Mouse (Mus musculus) MEL (cell line): Measurements from ENCODE around the gene Eif2ak3. TPM values are rescaled to one million over a fixed set of nuclear protein-coding genes. Genes with fewer than 3 reads are reported as not detected.
A peak's percentile ranks its signal among the peaks of the same experiment; 100 is the strongest.

ENCODE experiments used
- DNase-seq: peaks from one replicate; pipeline ENCODE4 v3.0.0; 2011; ENCODE audit warnings: low read depth, low spot score
- H3K27ac ChIP-seq: 2 replicates; pipeline ENCODE4 v1.5.1; 2012; ENCODE audit warnings: low read depth, mild to moderate bottlenecking, control low read depth, low read length, moderate library complexity; ENCODE audit not compliant: control insufficient read depth
- H3K27me3 ChIP-seq, 2 experiments: fragments of 150-350 bp in 1 of 2; sonication (generic) in 1 of 2; 2 replicates each; pipeline ENCODE4 v1.6.1; 2012; ENCODE audit warnings: low read length in 2 of 2, mild to moderate bottlenecking in 2 of 2, improper control_type of control experiment in 1 of 2, moderate library complexity in 1 of 2; ENCODE audit not compliant: insufficient read depth in 2 of 2, control insufficient read depth in 1 of 2
- H3K36me3 ChIP-seq, 2 experiments: 2 replicates each; pipeline ENCODE4 v1.6.1; 2012 to 2014; ENCODE audit warnings: low read length in 2 of 2, improper control_type of control experiment in 1 of 2, inconsistent platforms in 1 of 2, mild to moderate bottlenecking in 1 of 2; ENCODE audit not compliant: insufficient read depth in 2 of 2, control insufficient read depth in 1 of 2
- H3K4me1 ChIP-seq, 2 experiments: fragments of 150-350 bp in 1 of 2; sonication (generic) in 1 of 2; 2 replicates each; pipeline ENCODE4 v1.6.1; 2012; ENCODE audit warnings: low read length in 2 of 2, improper control_type of control experiment in 1 of 2, mild to moderate bottlenecking in 1 of 2; ENCODE audit not compliant: insufficient read depth in 2 of 2, control insufficient read depth in 1 of 2
- H3K4me3 ChIP-seq, 2 experiments: fragments of 150-350 bp in 1 of 2; sonication (generic) in 1 of 2; 2 replicates each; pipeline ENCODE4 v1.5.1; 2012; ENCODE audit warnings: low read depth in 2 of 2, low read length in 2 of 2, mild to moderate bottlenecking in 2 of 2, moderate library complexity in 2 of 2, control low read depth in 1 of 2, improper control_type of control experiment in 1 of 2; ENCODE audit not compliant: control insufficient read depth in 1 of 2, insufficient read depth in 1 of 2
- H3K79me2 ChIP-seq: 2 replicates; pipeline ENCODE4 v1.6.1; 2012; ENCODE audit warnings: mild to moderate bottlenecking, low read length, moderate library complexity; ENCODE audit not compliant: control insufficient read depth, poor library complexity, insufficient read depth
- H3K9ac ChIP-seq: 2 replicates; pipeline ENCODE4 v1.6.1; 2012; ENCODE audit warnings: low read depth, mild to moderate bottlenecking, control low read depth, low read length, moderate library complexity; ENCODE audit not compliant: control insufficient read depth, poor library complexity, severe bottlenecking
- H3K9me3 ChIP-seq: fragments of 150-350 bp; sonication (generic); replicated peaks from 2 replicates; pipeline ENCODE4 v1.6.1; 2012; ENCODE audit warnings: mild to moderate bottlenecking, low read length, improper control_type of control experiment, moderate library complexity; ENCODE audit not compliant: insufficient read depth
- CTCF ChIP-seq, 3 experiments: IDR thresholded peaks in 2 of 3; conservative IDR thresholded peaks in 1 of 3; 2 replicates each; pipeline ENCODE4 v1.5.1; 2011 to 2012; ENCODE audit warnings: low read length in 3 of 3, low read depth in 2 of 3, mild to moderate bottlenecking in 2 of 3, improper control_type of control experiment in 1 of 3, inconsistent platforms in 1 of 3, mixed read lengths in 1 of 3, moderate library complexity in 1 of 3; ENCODE audit not compliant: control insufficient read depth in 1 of 3, insufficient read depth in 1 of 3, poor library complexity in 1 of 3, severe bottlenecking in 1 of 3
- ETS1 ChIP-seq: IDR thresholded peaks from 2 replicates; pipeline ENCODE4 v1.6.1; 2012; ENCODE audit warnings: low read depth, mild to moderate bottlenecking, inconsistent platforms, low read length, improper control_type of control experiment, moderate library complexity
- JUND ChIP-seq: IDR thresholded peaks from 2 replicates; pipeline ENCODE4 v1.6.1; 2011; ENCODE audit warnings: low read depth, mild to moderate bottlenecking, improper control_type of control experiment, low read length
- MEF2A ChIP-seq: IDR thresholded peaks from 2 replicates; pipeline ENCODE4 v1.6.1; 2014; ENCODE audit warnings: low read depth, mild to moderate bottlenecking, inconsistent platforms, low read length, improper control_type of control experiment; ENCODE audit not compliant: poor library complexity, insufficient replicate concordance, severe bottlenecking; ENCODE audit errors: extremely low read depth
- MXI1 ChIP-seq: IDR thresholded peaks from 2 replicates; pipeline ENCODE4 v1.6.1; 2011; ENCODE audit warnings: mild to moderate bottlenecking, low read depth, low read length, improper control_type of control experiment
- MYB ChIP-seq: IDR thresholded peaks from 2 replicates; pipeline ENCODE4 v1.6.1; 2011; ENCODE audit warnings: mild to moderate bottlenecking, low read depth, low read length, improper control_type of control experiment
- NELFE ChIP-seq: IDR thresholded peaks from 2 replicates; pipeline ENCODE4 v1.6.1; 2011; ENCODE audit warnings: low read depth, low read length, improper control_type of control experiment
- RAD21 ChIP-seq: IDR thresholded peaks from 2 replicates; pipeline ENCODE4 v1.6.1; 2011; ENCODE audit warnings: mild to moderate bottlenecking, low read depth, low read length, improper control_type of control experiment
- RCOR1 ChIP-seq: IDR thresholded peaks from 2 replicates; pipeline ENCODE4 v1.6.1; 2012; ENCODE audit warnings: low read depth, mild to moderate bottlenecking, inconsistent platforms, low read length, improper control_type of control experiment
- SIN3A ChIP-seq: IDR thresholded peaks from 2 replicates; pipeline ENCODE4 v1.6.1; 2012; ENCODE audit warnings: low read length, improper control_type of control experiment, inconsistent platforms
- SMC3 ChIP-seq: IDR thresholded peaks from 2 replicates; pipeline ENCODE4 v1.6.1; 2011; ENCODE audit warnings: low read depth, low read length, improper control_type of control experiment
- TCF12 ChIP-seq: IDR thresholded peaks from 2 replicates; pipeline ENCODE4 v1.6.1; 2014; ENCODE audit warnings: low read depth, mild to moderate bottlenecking, inconsistent platforms, low read length, improper control_type of control experiment, moderate library complexity
- ZC3H11A ChIP-seq: IDR thresholded peaks from 2 replicates; pipeline ENCODE4 v1.6.1; 2012; ENCODE audit warnings: low read depth, mild to moderate bottlenecking, inconsistent platforms, low read length, improper control_type of control experiment
- ZKSCAN1 ChIP-seq: IDR thresholded peaks from 2 replicates; pipeline ENCODE4 v1.6.1; 2012; ENCODE audit warnings: low read depth, mild to moderate bottlenecking, inconsistent platforms, low read length, improper control_type of control experiment, moderate library complexity
- ZNF384 ChIP-seq: IDR thresholded peaks from 2 replicates; pipeline ENCODE4 v1.6.1; 2012; ENCODE audit warnings: low read depth, mild to moderate bottlenecking, inconsistent platforms, low read length, improper control_type of control experiment
- polyA plus RNA-seq, 2 experiments: library from polyadenylated mRNA; stranded (reverse) in 1 of 2; unstranded in 1 of 2; fragments of >175 nt in 1 of 2; fragments of >200 nt in 1 of 2; gene quantifications; 2 replicates each; pipeline versions ENCODE4 v1.2.1 to v1.2.4; 2012; ENCODE audit warnings: low replicate concordance in 2 of 2, low read depth in 1 of 2; ENCODE audit not compliant: insufficient read length in 2 of 2, insufficient read depth in 1 of 2, missing spikeins in 1 of 2
- total RNA-seq: library from RNA; depleted of rRNA; stranded (reverse); fragments of 300-350 nt; gene quantifications from 2 replicates; pipeline ENCODE4 v1.2.3, GENCODE M21; 2012

Eif2ak3 gene
- total and polyA plus RNA-seq, 3 experiments = 9.1 to 9.9 TPM; not detected in 1

GRCm38 (mm10) chr6:70921274-70922074 is 77.2 kb downstream of the Eif2ak3 start:
- H3K4me3 ChIP-seq = no peak overlapping the region
- TF ChIP-seq ZC3H11A = peak; percentile 54
- peak; percentile 73 to 82 (median 79) for TF ChIP-seq CTCF (IDR thresholded peaks at IDR 0.05 in 2 of 3, conservative IDR thresholded peaks at IDR 0.05 in 1 of 3; ENCODE audit: control insufficient read depth in 1 of 3, insufficient read depth in 1 of 3, low read depth in 2 of 3, low read length in 3 of 3, poor library complexity in 1 of 3, severe bottlenecking in 1 of 3)
- TF ChIP-seq ETS1 = no peak
- TF ChIP-seq JUND = no peak
- TF ChIP-seq RCOR1 = no peak
- no peak for TF ChIP-seq MYB
- TF ChIP-seq RAD21 = peak; percentile 46
- peak; percentile 80 for TF ChIP-seq SMC3
- TF ChIP-seq MEF2A = no peak
- no peak for TF ChIP-seq ZKSCAN1
- TF ChIP-seq, all 39 proteins: peak for 4
- no peak overlapping the region for H3K9ac ChIP-seq
- H3K27me3 ChIP-seq = no peaks in the 10 kb centered on the region; a peak in 2 of 4 replicates
- no peak overlapping the region for H3K27ac ChIP-seq
- DNase-seq = peak; percentile 61
- no peaks in the 10 kb centered on the region for H3K9me3 ChIP-seq
- H3K36me3 ChIP-seq = no peaks in the 10 kb centered on the region
- no peaks in the 10 kb centered on the region for H3K79me2 ChIP-seq
- no peaks in the 10 kb centered on the region for H3K4me1 ChIP-seq

DNA sequence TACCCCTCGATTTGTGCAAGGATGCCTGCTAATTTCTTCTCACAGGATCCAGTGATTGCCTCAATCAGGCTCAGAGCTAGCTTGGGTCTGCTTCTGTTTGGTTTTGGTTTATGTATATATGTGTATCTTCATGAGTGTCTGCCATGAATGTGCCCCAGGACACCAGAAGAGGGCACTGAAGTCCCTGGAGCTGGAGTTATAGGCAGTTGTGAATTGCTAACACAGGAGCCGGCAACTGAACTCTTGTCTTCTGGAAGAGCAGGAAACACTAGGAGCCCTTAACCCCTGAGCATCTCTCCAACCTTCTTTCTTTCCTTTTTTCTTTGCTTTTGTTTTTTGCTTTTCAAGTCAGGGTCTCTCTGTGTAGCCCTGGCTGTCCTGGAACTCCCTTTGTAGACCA is 87.5 kb downstream of the Eif2ak3 start:
- Histone ChIP-seq H3K27ac (no peak overlapping the region), H3K36me3 (no peaks in the 10 kb centered on the region), H3K79me2 (no peaks in the 10 kb centered on the region), H3K27me3 (peaks cover 0 to 1% of the 10 kb centered on the region in 2 experiments; a peak in 1 of 4 replicates), H3K4me1 (no peaks in the 10 kb centered on the region), H3K4me3 (no peak overlapping the region), H3K9me3 (no peaks in the 10 kb centered on the region), H3K9ac (no peak overlapping the region)
- DNase-seq = no peak
- no peak for TF ChIP-seq SIN3A
- no peak for TF ChIP-seq RCOR1
- no peak for TF ChIP-seq MXI1
- no peak for TF ChIP-seq ZNF384
- TF ChIP-seq NELFE = no peak
- TF ChIP-seq TCF12 = no peak
- TF ChIP-seq CTCF (IDR thresholded peaks at IDR 0.05 in 2 of 3, conservative IDR thresholded peaks at IDR 0.05 in 1 of 3; ENCODE audit: control insufficient read depth in 1 of 3, insufficient read depth in 1 of 3, low read depth in 2 of 3, low read length in 3 of 3, poor library complexity in 1 of 3, severe bottlenecking in 1 of 3) = 0 out of 6 replicates have a peak, but pooled peaks of 1 of the 3 experiments have one; percentile 2
